Mouse (Mus musculus): ENCODE measurements at regions not wholly inside any gene's neighbourhood (a gene's known extent, or its start where the extent isn't known, plus 50 kb on each side); places are given as distances from the start of the nearest gene placed in this dataset.

- Histone ChIP-seq H3K4me2 (replicated peaks) (no peak overlapping the region), H3K4me3 (replicated peaks) (no peak overlapping the region), H3K27ac (no peak overlapping the region), H3K4me1 (replicated peaks) (no peaks in the 10 kb centered on the region), H3K9me3 (no peaks in the 10 kb centered on the region), H3K9ac (no peak overlapping the region), H3K27me3 (replicated peaks) (no peaks in the 10 kb centered on the region), H3K36me3 (no peaks in the 10 kb centered on the region)
- 72% methylated on average over 3 of the region's 3 CpGs for WGBS
- ATAC-seq = no peak
Observed at GRCm38 (mm10) chr9:30021981-30022380, 59.0 kb upstream of the Ntm start.

DNA sequence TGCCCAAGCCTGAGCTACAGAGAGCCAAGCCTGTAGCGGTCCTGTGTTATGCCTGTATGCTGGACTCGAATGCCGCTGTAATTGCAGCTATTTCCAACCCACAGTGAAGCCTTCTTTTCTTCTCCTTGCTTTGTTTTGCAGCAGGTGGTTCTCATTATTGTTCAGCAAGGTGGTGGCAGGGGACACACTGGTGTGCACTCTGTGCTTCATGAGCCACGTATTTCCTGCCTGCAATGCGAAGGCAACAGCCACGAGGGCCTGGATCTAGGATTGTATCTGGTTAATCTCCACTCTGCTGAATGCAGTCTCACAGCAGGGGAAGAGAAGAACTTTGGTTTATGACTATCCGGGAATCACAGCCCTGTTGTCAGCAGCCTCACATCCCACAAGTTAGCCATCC lies 62.3 kb upstream of the Ntm start:
- WGBS = 41% methylated on average over 7 of the region's 7 CpGs

DNA sequence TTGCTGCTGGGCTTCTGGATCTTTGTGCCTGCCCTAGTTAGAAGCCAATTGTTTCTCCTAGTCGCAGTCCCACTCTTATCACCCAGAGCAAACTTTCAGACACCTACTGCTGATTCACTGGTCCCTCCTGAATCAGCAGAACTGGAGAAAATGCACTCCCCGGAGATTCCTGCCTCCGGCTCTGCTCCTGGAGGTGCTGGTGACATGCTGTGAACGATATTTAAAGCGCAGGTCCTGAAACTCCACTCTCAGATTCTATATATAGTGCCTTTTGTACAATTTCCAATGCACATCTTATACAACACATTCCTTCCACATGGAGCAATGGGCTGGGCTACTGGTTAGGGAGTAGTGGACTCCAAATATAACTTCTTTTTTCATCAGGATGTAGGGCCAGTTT lies 64.0 kb upstream of the Ntm start:
- no peak overlapping the region for H3K4me3 ChIP-seq (replicated peaks)
- no peaks in the 10 kb centered on the region for H3K9me3 ChIP-seq
- no peak overlapping the region for H3K27ac ChIP-seq
- no peaks in the 10 kb centered on the region for H3K27me3 ChIP-seq (replicated peaks)
- H3K4me2 ChIP-seq (replicated peaks) = no peak overlapping the region
- 54% methylated on average over 5 of the region's 5 CpGs for WGBS
- no peaks in the 10 kb centered on the region for H3K36me3 ChIP-seq
- no peak overlapping the region for H3K9ac ChIP-seq
- no peaks in the 10 kb centered on the region for H3K4me1 ChIP-seq (replicated peaks)
- ATAC-seq = no peak

More for the DNA sequence above, 62.3 kb upstream of the Ntm start:
- H3K9ac ChIP-seq = no peak overlapping the region
- no peak for ATAC-seq
- no peaks in the 10 kb centered on the region for H3K4me1 ChIP-seq (replicated peaks)
- no peak overlapping the region for H3K4me3 ChIP-seq (replicated peaks)
- no peaks in the 10 kb centered on the region for H3K27me3 ChIP-seq (replicated peaks)
- no peak overlapping the region for H3K4me2 ChIP-seq (replicated peaks)
- no peak overlapping the region for H3K27ac ChIP-seq
- H3K9me3 ChIP-seq = no peaks in the 10 kb centered on the region
- no peaks in the 10 kb centered on the region for H3K36me3 ChIP-seq

DNA sequence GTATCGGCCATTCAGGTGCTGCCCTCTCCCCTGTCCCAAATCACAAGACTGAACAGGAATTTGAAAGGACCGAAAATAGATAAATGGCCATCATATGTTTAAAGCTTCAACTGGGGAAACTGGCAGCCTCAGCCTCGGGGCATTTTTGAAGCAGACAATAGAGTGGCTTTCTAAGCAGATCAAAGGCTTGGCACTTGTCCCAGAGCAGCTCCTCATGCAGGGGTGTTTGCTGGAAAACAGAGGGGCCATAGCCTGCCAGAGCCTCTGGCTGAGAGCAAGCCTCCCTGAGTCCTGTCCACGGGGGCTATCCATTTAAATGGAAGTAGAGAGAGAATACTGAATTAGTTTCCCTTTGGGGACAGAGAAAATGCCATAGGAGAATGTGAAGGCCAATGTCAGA lies 77.5 kb upstream of the Ntm start:
- Histone ChIP-seq H3K27ac (no peak overlapping the region), H3K4me1 (replicated peaks) (no peaks in the 10 kb centered on the region), H3K9me3 (no peaks in the 10 kb centered on the region), H3K27me3 (replicated peaks) (no peaks in the 10 kb centered on the region), H3K9ac (no peak overlapping the region), H3K36me3 (no peaks in the 10 kb centered on the region), H3K4me2 (replicated peaks) (no peak overlapping the region), H3K4me3 (replicated peaks) (no peak overlapping the region)
- WGBS = 49% methylated on average over 4 of the region's 4 CpGs
- no peak for ATAC-seq

DNA sequence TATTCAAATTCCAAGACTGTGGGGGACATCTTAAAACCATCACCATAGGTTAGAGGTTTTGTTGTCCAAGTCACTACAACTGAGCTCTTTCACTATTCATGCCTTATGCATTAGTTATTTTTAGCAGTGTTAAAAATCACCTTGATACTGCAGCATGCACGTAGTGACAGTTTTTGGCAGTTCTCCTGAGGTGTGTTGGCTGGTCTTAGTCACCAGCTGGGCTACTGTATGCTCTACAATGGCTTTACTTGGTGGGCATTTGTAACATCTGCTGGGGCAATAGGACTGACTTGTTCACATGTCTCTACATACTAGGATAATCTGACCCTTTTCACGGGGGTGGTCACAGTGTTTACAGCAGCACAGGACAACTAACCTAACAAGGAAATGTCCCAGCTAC lies 101.6 kb upstream of the Ntm start:
- H3K4me2 ChIP-seq (replicated peaks) = no peak overlapping the region
- no peaks in the 10 kb centered on the region for H3K27me3 ChIP-seq (replicated peaks)
- no peaks in the 10 kb centered on the region for H3K4me1 ChIP-seq (replicated peaks)
- H3K9ac ChIP-seq = no peak overlapping the region
- no peak for ATAC-seq
- H3K36me3 ChIP-seq = no peaks in the 10 kb centered on the region
- H3K9me3 ChIP-seq = no peaks in the 10 kb centered on the region
- WGBS = 75% methylated on average over 2 of the region's 2 CpGs
- H3K4me3 ChIP-seq (replicated peaks) = no peak overlapping the region
- no peak overlapping the region for H3K27ac ChIP-seq

DNA sequence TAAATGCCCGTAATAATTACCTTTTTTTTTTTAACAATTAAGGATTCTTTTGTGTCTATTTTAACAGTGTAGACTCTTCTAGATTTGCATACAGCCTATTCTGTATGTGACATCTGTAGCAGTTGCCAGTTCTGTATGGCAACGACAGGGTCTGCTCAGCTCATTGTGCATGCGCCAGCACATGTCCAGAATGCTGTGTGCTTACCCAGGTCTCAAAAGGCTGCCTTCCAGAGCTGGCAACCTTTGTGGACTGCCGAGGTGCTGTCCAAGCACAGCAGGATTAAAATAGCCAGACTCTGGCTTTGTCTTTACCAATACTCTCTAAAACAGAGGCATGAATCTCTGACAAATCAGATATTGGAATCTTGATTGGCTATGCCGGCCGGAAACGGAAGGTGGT lies 105.0 kb upstream of the Ntm start:
- Histone ChIP-seq H3K27me3 (replicated peaks) (no peaks in the 10 kb centered on the region), H3K4me1 (replicated peaks) (no peaks in the 10 kb centered on the region), H3K27ac (no peak overlapping the region), H3K9ac (no peak overlapping the region), H3K36me3 (no peaks in the 10 kb centered on the region), H3K4me2 (replicated peaks) (no peak overlapping the region), H3K9me3 (no peaks in the 10 kb centered on the region), H3K4me3 (replicated peaks) (no peak overlapping the region)
- 87% methylated on average over 7 of the region's 7 CpGs for WGBS
- ATAC-seq = no peak

GRCm38 (mm10) chr9:30075233-30075632 lies 112.3 kb upstream of the Ntm start:
- Histone ChIP-seq H3K9ac (no peak overlapping the region), H3K9me3 (no peaks in the 10 kb centered on the region), H3K4me1 (replicated peaks) (no peaks in the 10 kb centered on the region), H3K27ac (no peak overlapping the region), H3K4me3 (replicated peaks) (no peak overlapping the region), H3K27me3 (replicated peaks) (no peaks in the 10 kb centered on the region), H3K4me2 (replicated peaks) (no peak overlapping the region), H3K36me3 (no peaks in the 10 kb centered on the region)
- 85% methylated on average over 3 of the region's 3 CpGs for WGBS
- ATAC-seq = no peak

DNA sequence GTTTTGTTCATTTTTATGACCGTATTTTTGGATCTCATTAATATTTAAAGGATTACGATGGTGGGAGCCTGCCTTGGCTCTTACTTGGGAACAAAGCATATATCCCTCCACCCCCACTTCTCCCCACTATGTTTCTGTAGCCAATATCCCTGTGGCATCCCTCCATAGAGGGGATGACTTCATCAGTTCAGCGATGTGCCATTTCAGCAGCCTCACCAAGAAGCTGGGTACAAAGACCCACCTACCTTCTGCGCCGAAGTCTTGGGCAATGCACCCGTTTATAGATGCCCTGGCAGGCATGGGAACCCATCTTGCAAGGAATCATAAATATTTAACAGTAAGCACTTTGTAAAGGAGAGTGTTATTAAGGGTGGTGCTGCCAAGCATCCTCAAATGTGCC lies 113.1 kb upstream of the Ntm start:
- ATAC-seq = no peak
- Histone ChIP-seq H3K4me3 (replicated peaks) (no peak overlapping the region), H3K4me1 (replicated peaks) (no peaks in the 10 kb centered on the region), H3K36me3 (no peaks in the 10 kb centered on the region), H3K27ac (no peak overlapping the region), H3K9me3 (no peaks in the 10 kb centered on the region), H3K4me2 (replicated peaks) (no peak overlapping the region), H3K9ac (no peak overlapping the region), H3K27me3 (replicated peaks) (no peaks in the 10 kb centered on the region)
- 89% methylated on average over 6 of the region's 6 CpGs for WGBS

- Histone ChIP-seq H3K27me3 (replicated peaks) (no peaks in the 10 kb centered on the region), H3K4me3 (replicated peaks) (no peak overlapping the region), H3K36me3 (no peaks in the 10 kb centered on the region), H3K4me2 (replicated peaks) (no peak overlapping the region), H3K9me3 (no peaks in the 10 kb centered on the region), H3K27ac (no peak overlapping the region), H3K4me1 (replicated peaks) (no peaks in the 10 kb centered on the region), H3K9ac (no peak overlapping the region)
- no peak for ATAC-seq
- 41% methylated on average over 3 of the region's 3 CpGs for WGBS
Observed at GRCm38 (mm10) chr9:30076482-30076881, 113.5 kb upstream of the Ntm start.

- Histone ChIP-seq H3K9ac (no peak overlapping the region), H3K4me3 (replicated peaks) (no peak overlapping the region), H3K27me3 (replicated peaks) (no peaks in the 10 kb centered on the region), H3K4me1 (replicated peaks) (no peaks in the 10 kb centered on the region), H3K27ac (no peak overlapping the region), H3K4me2 (replicated peaks) (no peak overlapping the region), H3K9me3 (no peaks in the 10 kb centered on the region), H3K36me3 (no peaks in the 10 kb centered on the region)
- WGBS = 48% methylated on average over 6 of the region's 6 CpGs
- no peak for ATAC-seq
Observed at GRCm38 (mm10) chr9:30101942-30102341, 139.0 kb upstream of the Ntm start.

DNA sequence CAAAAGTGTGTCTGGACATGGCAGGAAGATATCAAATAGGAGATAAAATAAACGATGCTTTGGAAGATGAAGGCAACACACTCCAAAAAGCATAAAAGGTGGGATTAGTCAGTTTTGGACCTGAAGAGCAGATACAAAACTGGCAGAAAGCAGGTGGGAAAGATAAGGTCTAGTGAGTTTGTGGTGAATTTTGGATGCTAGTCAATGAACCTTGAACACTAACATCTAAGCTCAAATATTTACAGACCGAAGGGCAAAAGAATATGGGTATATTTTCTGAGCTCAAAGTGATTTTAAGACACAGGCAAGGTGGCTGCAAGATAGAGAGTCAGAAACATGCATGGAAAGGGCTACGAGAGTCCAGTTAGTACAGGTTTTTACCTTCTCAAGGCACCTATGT lies 159.4 kb upstream of the Ntm start:
- Histone ChIP-seq H3K36me3 (no peaks in the 10 kb centered on the region), H3K27me3 (replicated peaks) (no peaks in the 10 kb centered on the region), H3K9ac (no peak overlapping the region), H3K9me3 (no peaks in the 10 kb centered on the region), H3K27ac (no peak overlapping the region), H3K4me2 (replicated peaks) (no peak overlapping the region), H3K4me3 (replicated peaks) (no peak overlapping the region), H3K4me1 (replicated peaks) (no peaks in the 10 kb centered on the region)
- no peak for ATAC-seq
- WGBS = 71% methylated on average over 3 of the region's 3 CpGs

GRCm38 (mm10) chr9:30129151-30129550 lies 166.2 kb upstream of the Ntm start:
- Histone ChIP-seq H3K4me2 (replicated peaks) (no peak overlapping the region), H3K4me1 (replicated peaks) (no peaks in the 10 kb centered on the region), H3K27me3 (replicated peaks) (no peaks in the 10 kb centered on the region), H3K9me3 (no peaks in the 10 kb centered on the region), H3K4me3 (replicated peaks) (no peak overlapping the region), H3K36me3 (no peaks in the 10 kb centered on the region), H3K9ac (no peak overlapping the region), H3K27ac (no peak overlapping the region)
- no peak for ATAC-seq
- 70% methylated on average over 6 of the region's 6 CpGs for WGBS

DNA sequence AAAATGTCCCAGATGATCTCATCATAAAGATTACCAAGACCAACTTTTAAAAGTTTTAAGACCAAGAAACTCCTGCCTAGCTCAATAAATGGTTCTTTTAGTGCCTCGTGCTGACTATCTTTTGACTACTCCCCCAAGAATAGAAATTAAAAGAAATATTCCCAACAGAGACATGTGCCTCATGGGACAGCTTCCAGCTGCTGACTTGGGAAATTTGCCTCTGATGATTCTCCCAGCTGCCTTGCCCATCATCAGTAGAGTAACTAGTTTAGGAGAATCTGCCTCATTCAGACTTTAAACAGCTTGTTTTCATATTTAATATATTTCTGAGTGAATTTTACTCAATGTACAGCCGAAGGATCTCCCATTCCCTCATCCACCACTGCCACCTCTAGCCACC lies 168.7 kb upstream of the Ntm start:
- Histone ChIP-seq H3K36me3 (no peaks in the 10 kb centered on the region), H3K4me1 (replicated peaks) (no peaks in the 10 kb centered on the region), H3K27me3 (replicated peaks) (no peaks in the 10 kb centered on the region), H3K9me3 (no peaks in the 10 kb centered on the region), H3K4me3 (replicated peaks) (no peak overlapping the region), H3K9ac (no peak overlapping the region), H3K27ac (no peak overlapping the region), H3K4me2 (replicated peaks) (no peak overlapping the region)
- WGBS = 65% methylated on average over 2 of the region's 2 CpGs
- ATAC-seq = no peak

DNA sequence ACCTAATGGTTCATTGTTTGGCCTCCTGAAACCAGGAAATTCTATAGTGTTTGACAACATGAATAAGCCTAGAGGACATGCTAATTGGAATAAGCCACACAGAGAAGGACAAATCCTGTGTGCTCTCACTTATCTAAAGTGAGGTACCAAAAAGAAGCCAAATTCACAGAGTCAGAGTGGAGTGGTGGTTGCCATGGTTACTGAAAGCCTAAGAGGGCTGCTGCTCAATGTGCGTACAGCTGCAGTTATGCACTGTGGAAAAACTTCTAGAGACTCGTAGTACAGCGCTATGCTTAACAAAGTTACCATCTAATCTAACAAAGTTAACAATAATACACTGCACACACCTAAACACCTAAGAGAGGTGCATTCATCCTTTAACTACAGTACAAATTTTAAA lies 171.4 kb upstream of the Ntm start:
- H3K27me3 ChIP-seq (replicated peaks) = no peaks in the 10 kb centered on the region
- no peak overlapping the region for H3K4me2 ChIP-seq (replicated peaks)
- no peak overlapping the region for H3K27ac ChIP-seq
- peaks cover 7% of the 10 kb centered on the region; the same call in 1 of the 2 replicates for H3K4me1 ChIP-seq (replicated peaks)
- ATAC-seq = no peak
- H3K4me3 ChIP-seq (replicated peaks) = no peak overlapping the region
- H3K9ac ChIP-seq = no peak overlapping the region
- H3K36me3 ChIP-seq = no peaks in the 10 kb centered on the region
- WGBS = 65% methylated on average over 3 of the region's 3 CpGs
- H3K9me3 ChIP-seq = no peaks in the 10 kb centered on the region

Measured in intestine, embryonic 15.5 days (tissue).